Mouse (Mus musculus) frontal cortex, adult 2 months (tissue): Measurements from ENCODE around the gene Arl15. TPM values are rescaled to one million over a fixed set of nuclear protein-coding genes. Genes with fewer than 3 reads are reported as not detected.
A peak's percentile ranks its signal among the peaks of the same experiment; 100 is the strongest.
"Not testable (repeated sequence)": the region's sequence is repeated elsewhere in the genome, so short reads cannot be mapped to it uniquely, and the experiment has no call there.

Experiments
- DNase-seq, 2 experiments: peaks; one replicate each; pipeline ENCODE4 v3.0.0; 2022; ENCODE audit warnings: low spot score in 1 of 2; ENCODE audit errors: extremely low spot score in 1 of 2
- polyA plus RNA-seq: library from polyadenylated mRNA; depleted of rRNA; stranded (reverse); fragments of >200 nt; gene quantifications from 2 replicates; pipeline ENCODE4 v1.2.3, GENCODE M21; 2012; rRNA removed

The Arl15 gene
- polyA plus RNA-seq: 17.3 and 18.0 TPM in 2 replicates

GRCm38 (mm10) chr13:113794039-113794704, at the start of gene Arl15:
TSS of gene Arl15 (plus strand) at chr13:113794505.
- DNase-seq: peak; percentile 95 to 98

GRCm38 (mm10) chr13:113745301-113745700, 49.0 kb upstream of the Arl15 start:
- no peak for DNase-seq

- DNase-seq: no peak
Measured at GRCm38 (mm10) chr13:113750766-113751165, 43.5 kb upstream of the Arl15 start.

- no peak for DNase-seq
Measured at GRCm38 (mm10) chr13:113754731-113755689, 39.3 kb upstream of the Arl15 start.

GRCm38 (mm10) chr13:113755779-113756178, 38.5 kb upstream of the Arl15 start:
- DNase-seq: no peak

- no peak for DNase-seq
Measured at GRCm38 (mm10) chr13:113761717-113762116, 32.6 kb upstream of the Arl15 start.

GRCm38 (mm10) chr13:113762766-113763516, 31.4 kb upstream of the Arl15 start:
- no peak for DNase-seq

- DNase-seq: no peak
Measured at GRCm38 (mm10) chr13:113765411-113765810, 28.9 kb upstream of the Arl15 start.

GRCm38 (mm10) chr13:113769829-113770228, 24.5 kb upstream of the Arl15 start:
- no peak for DNase-seq

- DNase-seq: no peak
Measured at GRCm38 (mm10) chr13:113770340-113770739, 24.0 kb upstream of the Arl15 start.

GRCm38 (mm10) chr13:113771340-113771739, 23.0 kb upstream of the Arl15 start:
- DNase-seq: no peak

GRCm38 (mm10) chr13:113774799-113775198, 19.5 kb upstream of the Arl15 start:
- no peak for DNase-seq

- no peak for DNase-seq
Measured at GRCm38 (mm10) chr13:113775244-113776140, 18.8 kb upstream of the Arl15 start.

- no peak for DNase-seq
Measured at GRCm38 (mm10) chr13:113785803-113786202, 8.5 kb upstream of the Arl15 start.

- DNase-seq: no peak
Measured at GRCm38 (mm10) chr13:113787136-113787535, 7.2 kb upstream of the Arl15 start.

GRCm38 (mm10) chr13:113790016-113790415, 4.3 kb upstream of the Arl15 start:
- DNase-seq: not testable (repeated sequence)

GRCm38 (mm10) chr13:113793637-113794036, 668 bp upstream of the Arl15 start:
- DNase-seq: no peak

- peak in 1 of 2 experiments; percentile 35 for DNase-seq
Measured at GRCm38 (mm10) chr13:113794705-113795655, 675 bp downstream of the Arl15 start.

GRCm38 (mm10) chr13:113797378-113797777, 3.1 kb downstream of the Arl15 start:
- DNase-seq: no peak
